Mouse (Mus musculus) kidney, postnatal 25 days (tissue): ENCODE results near the gene Wdfy1.
A peak's percentile ranks its signal among the peaks of the same experiment; 100 is the strongest.

Experiments used
- DNase-seq, 2 experiments: peaks; one replicate each; pipeline ENCODE4 v3.0.0; 2021; ENCODE audit warnings: mixed read lengths in 2 of 2

The Wdfy1 gene

GRCm38 (mm10) chr1:79775927-79776458, at the start of gene Wdfy1, which contains the start of gene Mrpl44:
TSS of gene Wdfy1 (minus strand) at chr1:79776143.
TSS of gene Mrpl44 (plus strand) at chr1:79776018.
- DNase-seq, result peak; percentile 96 to 97

DNA sequence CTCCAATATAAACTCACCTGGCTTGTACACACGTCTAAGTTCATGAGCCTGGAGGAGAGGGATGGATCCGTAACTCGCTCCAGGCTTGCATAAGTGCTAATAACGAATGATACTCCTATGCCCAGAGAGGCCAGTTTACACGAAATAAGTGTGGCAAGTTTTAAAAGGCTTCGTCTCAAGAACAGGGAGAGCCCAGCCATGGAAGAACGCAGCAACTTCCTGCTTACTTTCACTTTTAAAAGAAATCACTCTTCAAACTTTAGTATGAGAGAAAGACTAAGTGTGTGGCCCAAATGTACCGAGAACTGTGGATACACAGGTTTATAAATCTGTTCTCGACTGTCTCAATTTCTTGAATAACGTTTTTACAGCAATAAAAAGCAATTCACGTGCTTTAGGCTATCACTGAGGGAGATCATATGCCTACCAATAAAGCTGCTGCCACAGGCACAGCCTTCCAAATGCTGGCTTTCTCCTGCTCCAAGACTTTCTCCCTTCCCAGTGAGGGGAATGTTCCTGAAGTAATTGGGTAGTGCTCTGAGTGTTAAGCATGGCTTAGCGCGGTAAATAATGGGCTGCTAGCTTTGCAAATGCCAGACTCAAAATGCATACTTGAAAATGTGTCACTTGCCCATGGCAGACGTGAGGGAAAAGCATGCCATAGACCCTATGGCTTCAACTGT, 48.1 kb upstream of the Wdfy1 start:
- no peak for DNase-seq

DNA sequence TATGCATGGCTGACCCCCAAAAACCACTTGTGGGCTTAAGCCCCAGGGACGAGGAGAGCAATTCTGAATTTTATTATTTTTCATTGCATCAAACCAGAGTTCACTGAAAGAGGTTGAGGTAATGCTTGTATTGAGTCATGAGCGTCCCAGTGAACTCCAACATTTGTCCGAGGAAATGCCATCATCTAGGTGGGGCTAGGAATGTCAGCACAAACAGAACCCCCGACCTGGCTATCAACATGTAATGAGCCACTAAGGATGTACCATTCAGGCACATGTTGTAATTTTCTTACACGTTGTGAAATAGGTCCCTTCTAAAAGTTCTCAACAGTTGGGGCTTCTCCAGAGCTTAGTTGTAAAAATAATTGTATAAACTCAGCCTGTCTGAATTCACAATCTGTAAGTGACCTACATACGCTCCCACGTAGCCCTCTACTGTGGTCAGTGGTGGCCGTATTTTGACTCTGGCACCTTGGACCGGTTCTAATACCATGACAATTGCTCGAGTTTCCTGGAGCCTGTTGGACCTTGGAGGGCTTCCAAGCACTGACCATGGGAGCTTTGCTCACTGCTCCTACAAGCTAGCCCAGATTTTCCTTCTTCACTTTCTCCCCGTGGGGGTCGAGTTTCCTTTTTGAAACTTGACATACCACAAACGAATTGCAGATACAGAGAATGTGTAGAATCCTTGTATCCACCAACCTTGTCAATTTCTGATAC, 47.0 kb upstream of the Wdfy1 start:
- DNase-seq, result peak; percentile 66 to 69

- no peak for DNase-seq
Observed at GRCm38 (mm10) chr1:79819296-79819879, 43.4 kb upstream of the Wdfy1 start.

GRCm38 (mm10) chr1:79815446-79815845, 39.5 kb upstream of the Wdfy1 start:
- no peak for DNase-seq

GRCm38 (mm10) chr1:79809447-79809846, 33.5 kb upstream of the Wdfy1 start:
- DNase-seq, result no peak

DNA sequence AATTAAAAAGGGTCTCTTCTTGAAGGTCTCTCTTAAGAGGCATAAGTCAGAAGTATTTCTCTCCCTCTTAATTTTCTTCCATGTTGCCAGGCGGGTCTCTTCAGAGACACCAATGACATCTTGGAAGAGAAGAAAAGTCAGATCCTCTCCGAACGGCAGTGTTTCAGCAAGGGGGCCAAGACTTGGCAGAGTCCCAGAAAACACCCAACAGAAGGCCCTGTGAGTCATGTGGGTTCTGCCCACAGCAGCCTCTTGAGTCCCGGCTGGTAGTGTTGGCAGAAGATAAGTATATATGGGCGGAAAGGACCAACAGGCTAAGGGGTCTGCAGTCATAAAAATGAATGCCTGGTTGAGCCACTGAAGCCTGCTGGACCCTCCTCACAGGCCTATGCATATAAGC, 30.9 kb upstream of the Wdfy1 start:
- DNase-seq, result no peak

DNA sequence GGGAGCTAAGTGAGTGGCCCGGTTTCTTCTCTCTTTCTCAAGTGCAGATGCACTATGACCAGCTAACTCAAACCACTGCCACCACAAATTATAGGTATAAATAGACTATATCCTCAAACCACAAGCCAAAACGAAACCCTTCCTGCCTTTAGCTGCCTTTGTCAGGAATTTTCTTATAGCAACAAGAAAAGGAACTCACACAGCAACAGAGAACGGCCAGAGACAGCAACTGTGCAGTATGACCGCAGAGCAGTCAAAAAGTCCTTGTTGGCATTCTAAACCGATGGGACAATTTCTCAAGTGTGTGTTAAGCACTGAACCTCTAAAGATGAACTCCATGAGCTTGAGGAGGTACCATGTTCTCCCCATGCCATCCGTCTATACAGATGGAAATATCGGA, 27.7 kb upstream of the Wdfy1 start:
- DNase-seq, result no peak

DNA sequence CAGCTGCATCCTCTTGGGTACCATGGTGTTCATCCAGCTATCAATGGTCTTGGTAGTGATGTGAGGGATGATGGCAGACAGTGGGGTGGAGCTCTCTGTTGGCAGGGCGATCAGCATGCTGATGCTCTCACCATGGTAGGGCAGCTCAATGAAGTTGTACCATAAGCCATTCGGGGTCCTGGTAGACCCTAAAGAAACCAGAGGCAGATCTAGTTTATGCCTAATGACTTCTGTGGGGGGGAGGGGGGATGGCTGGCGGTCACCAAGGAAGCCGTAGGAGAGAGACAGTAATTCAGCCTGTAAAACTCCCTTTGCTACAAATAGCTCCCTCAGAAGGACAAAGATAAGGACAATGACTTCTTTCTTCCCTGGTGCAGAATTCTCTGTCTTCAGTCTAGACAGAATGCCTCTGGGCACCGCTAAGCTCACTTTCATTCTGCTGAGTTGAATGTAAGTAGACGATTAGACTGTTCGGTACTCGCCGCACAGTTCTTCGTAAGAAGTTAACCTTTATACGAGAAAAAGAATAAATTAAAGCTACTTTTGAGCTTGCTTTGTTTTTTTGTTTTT, 27.0 kb upstream of the Wdfy1 start:
- no peak for DNase-seq

DNA sequence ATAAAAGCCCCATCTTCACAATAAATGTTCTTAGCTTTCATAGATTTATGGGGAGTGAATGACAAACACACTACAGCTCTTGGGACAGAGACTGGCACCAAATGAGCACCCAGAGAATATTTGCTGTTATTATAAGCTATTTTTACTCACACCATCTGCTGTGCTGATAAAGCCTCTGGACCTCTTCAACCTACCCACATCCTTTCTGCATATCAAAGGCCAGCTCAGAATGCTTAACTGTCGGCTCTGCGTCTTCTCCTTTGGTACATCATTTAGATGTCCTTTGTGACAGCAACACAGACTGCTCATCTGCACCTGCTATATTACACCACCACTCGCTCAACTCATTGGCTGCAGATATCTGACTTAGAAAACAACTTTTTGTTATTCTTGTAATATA, 21.1 kb upstream of the Wdfy1 start:
- no peak for DNase-seq

DNA sequence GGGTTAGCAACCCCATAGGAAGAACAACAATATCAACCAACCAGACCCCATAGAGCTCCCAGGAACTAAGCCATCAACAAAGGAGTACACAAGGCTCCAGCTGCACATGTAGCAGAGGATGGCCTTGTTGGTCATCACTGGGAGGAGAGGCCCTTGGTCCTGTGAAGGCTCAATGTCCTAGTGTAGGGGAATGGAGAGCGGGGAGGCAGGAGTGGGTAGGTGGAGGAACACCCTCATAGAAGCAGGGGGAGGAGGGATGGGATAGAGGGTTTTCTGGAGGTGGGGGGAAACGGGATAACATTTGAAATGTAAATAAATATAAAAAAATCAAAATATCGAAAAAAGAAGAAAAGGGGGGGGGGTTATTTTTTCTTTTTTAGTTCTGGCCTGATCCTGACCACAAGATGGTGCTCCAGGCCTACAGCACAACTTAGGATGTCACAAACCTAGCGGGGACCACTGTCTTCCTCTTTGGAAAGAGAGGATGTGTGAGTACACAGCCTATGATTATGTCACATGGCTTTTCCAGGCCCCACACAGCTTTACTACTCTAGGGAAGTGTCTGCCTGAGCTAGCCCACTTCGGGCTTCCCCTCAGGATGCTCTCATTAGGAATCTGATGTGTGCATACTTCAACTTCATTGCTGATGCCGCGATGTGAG, 10.5 kb upstream of the Wdfy1 start:
- DNase-seq, result peak in 1 of 2 experiments; percentile 51

- peak in 1 of 2 experiments; percentile 27 for DNase-seq
Observed at GRCm38 (mm10) chr1:79782433-79782832, 6.5 kb upstream of the Wdfy1 start.

GRCm38 (mm10) chr1:79778011-79778410, 2.1 kb upstream of the Wdfy1 start:
- DNase-seq, result no peak

DNA sequence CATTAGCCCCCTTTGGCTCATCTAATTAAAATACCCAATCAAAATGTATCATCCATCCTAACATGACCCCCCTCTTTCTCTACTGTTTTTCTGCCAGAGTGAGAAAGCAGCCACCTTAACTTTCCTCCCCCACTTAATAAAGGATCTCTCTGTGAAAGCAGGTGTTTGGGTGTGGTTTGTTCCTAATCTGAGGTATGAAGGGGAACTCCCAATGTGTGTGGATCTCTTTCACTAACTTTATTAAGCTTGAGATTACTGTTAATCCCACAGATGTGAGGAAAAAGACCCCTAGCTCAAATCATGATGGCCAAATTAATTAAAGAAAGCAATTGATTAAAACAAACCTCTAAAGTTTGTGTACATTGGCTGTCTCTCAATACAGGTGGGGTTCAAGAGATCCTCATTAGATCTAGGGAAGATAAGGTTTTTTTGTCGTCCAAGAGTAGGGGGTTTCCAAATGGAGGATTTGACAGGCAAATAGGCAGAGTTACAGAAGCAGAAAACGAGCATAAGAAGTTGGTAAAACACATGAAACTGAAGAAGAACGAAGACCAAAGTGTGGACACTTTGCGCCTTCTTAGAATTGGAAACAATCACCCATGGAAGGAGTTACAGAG, 1.7 kb downstream of the Wdfy1 start:
- DNase-seq, result no peak

GRCm38 (mm10) chr1:79768231-79768630, 7.7 kb downstream of the Wdfy1 start:
- DNase-seq, result no peak

DNA sequence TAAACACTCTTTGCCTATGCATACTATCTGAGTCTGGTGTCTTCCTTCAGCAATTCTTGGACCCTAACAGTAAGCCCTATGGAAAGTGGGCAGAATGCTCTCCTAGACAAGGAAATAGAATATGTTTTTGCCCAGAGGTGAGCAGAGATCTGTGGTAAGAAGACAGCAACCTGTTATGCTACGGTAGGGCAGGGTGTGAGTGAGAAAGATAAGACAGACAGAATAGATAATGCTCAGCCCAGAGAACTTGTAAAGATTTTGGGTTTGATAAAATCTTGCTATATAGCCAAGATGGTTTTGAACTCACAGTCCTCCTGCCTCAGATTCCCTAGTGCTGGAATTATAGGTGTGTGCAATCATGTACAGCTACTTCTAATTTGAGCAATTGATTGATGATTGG, 11.5 kb downstream of the Wdfy1 start:
- no peak for DNase-seq

GRCm38 (mm10) chr1:79764031-79764430, 11.9 kb downstream of the Wdfy1 start:
- DNase-seq, result no peak

DNA sequence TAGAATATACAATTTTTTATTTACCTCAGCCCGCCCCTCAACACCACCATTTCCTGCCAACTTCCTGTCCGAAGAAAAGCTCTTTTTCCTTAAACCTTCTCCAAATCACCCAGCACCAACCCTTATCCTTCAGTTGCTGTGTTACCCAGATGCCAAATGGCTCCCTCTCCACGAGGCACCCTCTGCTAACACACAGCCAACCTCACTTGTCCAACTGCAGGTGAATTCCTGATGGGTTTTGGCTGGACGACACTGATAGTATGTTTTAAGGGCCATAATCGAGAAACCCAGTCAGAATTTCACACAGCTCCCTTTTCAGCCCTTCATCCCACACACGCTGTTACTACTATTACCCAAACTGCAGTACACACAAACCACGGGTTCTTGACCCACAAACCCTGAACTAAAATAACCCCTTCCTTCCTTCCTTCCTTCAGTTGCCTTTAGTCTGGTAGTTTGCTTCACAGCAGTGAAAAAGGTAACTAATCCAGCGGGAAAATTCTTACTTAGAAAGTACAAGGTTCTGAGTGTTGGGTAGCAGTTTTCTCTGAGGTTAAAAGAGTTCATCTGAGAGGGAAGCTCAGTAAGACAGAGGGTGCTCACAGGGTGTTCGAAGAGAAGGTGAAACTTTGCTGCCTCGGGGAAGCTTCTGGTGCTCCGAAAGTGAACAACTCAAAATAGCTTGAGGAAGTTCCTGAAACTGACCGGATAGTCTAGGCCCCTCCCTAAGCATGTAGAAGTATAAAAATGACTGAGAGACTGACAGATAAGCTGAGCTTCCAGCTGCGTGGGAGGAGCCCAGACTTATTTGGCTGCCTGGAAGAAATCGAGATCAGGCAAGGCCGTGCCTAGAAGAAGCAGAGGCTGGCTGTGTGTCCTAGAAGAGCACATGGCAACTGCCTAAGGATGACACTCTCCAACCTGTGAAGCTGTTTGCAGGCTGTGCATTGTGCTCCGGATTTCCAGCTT, 13.4 kb downstream of the Wdfy1 start:
- peak in 1 of 2 experiments; percentile 27 for DNase-seq

DNA sequence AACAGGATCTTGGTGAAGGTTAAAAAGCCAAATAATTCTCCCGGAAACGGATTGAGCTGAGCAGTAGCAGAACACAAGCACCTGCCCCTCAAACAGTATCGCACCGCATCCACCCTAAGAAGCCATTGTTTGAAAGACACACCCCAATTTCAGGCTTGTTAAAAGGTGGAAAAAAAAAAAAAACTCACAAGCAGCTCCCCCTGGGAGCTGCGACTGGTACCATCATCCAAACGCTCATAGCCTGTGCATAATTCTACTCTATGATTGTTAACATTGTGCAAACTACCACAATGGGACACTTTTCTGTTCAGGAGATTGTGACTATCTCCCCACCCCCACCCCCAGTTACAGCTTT, 14.0 kb downstream of the Wdfy1 start:
- DNase-seq, result no peak

GRCm38 (mm10) chr1:79761106-79761916, 14.6 kb downstream of the Wdfy1 start:
- DNase-seq, result peak; percentile 82 to 93
